Mouse (Mus musculus): ENCODE results near the gene Git2.

Gene Git2

DNA sequence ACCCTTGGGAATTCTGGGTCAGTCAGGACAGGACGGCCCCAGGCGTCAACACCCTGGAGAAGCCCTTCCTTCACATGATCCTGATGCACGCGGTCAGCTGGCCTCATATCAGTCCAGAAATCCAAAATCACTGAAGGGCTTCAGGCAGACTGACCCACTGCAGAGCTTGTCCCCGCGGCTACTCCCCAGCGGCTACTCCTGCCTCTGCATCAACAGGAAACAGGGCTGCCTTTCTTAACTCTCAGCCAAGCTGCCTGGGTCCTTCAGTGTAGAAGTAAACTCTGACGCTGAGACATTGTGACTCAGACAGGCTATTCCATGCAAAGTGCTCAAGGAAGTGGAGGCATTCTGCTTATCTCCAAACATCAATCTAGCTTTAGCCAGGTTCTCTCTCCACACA is 13.3 kb downstream of the Git2 start:
- DNase-seq: no peak

DNA sequence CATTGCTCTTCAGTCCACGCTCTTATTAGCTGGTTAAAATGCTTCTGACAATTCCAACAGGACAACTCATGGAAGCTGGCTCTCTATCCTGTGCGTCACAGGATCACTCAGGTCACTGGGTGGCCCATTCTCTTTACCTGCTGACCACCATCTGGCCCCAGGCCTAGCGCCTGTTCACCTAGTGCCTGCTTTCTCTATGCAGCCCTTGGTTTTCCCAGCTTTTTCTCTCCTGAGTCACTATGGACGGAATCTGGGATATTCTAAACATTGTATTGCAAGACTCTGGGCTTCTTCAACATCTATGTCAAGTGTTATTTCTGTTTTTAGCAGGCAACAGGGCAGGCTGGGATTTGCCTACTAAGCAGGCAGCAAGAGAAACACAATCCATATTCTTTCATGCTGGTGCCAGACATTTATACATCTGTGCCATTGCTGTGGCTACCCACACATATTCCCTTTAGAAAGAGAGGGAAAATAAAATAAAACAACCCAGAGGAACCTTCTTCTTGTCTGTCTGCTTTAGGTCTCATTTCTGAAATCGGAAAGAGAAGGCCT is 15.7 kb downstream of the Git2 start:
- DNase-seq: no peak

DNA sequence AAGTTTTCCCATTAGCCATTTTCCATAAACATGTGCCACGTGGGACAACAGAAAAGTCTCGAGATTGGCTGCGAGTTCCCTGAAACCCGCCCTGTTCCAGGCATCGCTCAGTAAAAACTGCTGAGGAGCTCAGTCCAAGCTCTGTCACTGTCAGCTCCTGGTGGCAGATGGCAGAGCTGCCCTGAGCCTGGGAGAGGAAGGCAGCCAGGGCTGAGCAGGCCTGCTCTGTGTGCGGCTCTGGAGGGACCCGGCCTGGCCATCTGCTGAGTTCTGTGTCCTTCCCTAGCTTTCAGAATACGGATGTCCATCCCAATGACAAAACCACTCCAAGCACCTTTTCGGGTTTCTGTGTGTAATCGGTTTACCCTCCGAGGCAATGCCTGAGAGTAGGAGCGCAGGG is 21.9 kb downstream of the Git2 start:
- DNase-seq: no peak

GRCm38 (mm10) chr5:114752397-114752796 is 22.9 kb downstream of the Git2 start:
- no peak for DNase-seq

GRCm38 (mm10) chr5:114750325-114750724 is 25.0 kb downstream of the Git2 start:
- DNase-seq: no peak

DNA sequence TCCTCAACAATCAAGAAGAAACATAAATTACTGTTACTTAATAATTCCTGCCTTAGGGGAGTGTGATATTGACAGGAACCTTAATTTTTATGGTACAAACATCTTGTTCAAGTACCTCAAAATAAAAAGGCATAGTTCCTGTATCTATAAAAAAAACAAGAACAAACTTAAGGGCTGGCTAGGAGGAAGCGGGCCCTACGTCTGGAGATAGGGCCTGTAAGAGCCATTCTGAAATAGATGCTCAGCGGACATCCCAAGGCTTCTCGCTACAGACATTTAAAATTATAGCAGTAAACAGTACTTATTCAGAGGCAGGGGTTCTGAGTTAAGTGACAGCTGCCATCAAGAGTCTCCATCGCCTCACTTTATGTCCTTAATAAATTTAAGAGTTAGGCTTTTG is 27.8 kb downstream of the Git2 start:
- no peak for DNase-seq

- DNase-seq: no peak
These were observed 28.4 kb downstream of the Git2 start for GRCm38 (mm10) chr5:114746886-114747285.

- DNase-seq: peak; percentile 30 to 37
These were observed 29.7 kb downstream of the Git2 start for GRCm38 (mm10) chr5:114745581-114745980.

GRCm38 (mm10) chr5:114743697-114744090 is 31.6 kb downstream of the Git2 start:
- DNase-seq: no peak

GRCm38 (mm10) chr5:114742998-114743696 is 32.2 kb downstream of the Git2 start:
- DNase-seq: no peak

DNA sequence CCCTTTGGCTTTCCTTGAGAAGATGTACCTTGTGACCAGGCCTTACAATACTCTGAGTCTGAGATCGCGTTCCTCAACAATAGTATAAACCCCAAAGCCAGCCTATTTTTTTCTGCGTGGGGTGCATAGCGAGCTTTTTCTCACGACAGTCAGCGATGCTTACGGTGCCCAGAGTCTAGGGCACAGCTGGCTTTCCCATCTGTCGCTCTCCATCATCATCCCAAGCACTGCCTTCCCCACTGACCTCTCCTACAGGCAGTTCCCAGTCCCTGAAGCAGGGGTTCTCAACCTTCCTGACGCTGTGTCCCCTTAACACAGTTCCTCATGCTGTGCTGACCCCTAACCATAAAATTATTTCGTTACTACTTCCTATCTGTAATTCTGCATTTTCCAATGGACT is 32.7 kb downstream of the Git2 start:
- DNase-seq: no peak

- no peak for DNase-seq
These were observed 34.7 kb downstream of the Git2 start for GRCm38 (mm10) chr5:114740595-114740994.

- no peak for DNase-seq
These were observed 36.5 kb downstream of the Git2 start for GRCm38 (mm10) chr5:114738707-114739241.

DNA sequence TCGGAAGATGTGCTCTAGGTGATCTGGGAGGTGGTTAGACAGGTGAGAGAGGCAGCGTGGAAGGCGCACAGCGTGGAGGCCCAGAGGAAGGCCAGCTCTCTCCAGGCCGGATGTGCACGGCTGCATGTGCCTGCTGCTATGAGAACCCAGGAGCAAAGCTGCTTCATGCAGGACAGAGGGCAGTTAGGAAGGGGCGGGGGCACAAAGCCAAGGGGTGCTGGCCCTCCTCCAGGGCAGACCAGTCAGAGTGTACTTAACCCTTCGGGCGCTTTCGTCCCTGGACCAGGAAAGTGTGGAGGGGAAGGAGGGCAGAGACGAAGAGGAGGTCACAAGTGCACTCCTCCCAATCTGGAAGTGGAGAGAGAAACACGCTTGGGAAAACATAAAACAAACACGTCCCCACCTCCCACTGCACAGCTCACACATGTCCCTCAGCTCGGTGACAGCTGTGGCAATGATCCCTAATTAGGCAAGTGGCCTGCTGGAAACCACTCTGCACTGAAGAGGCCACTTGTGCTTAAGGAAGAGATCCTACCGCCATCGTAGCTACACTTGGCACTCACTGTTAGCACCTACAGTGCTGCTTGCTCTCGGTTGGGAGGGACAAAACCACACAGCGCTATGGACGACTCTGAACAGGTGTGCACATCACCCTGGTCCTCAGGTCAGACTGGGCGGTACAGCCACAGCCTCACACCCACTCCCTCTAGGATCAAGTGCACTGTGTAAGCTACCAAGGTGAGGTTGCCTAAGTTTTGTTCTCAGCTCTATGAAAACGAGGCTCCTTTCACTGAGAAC is 38.0 kb downstream of the Git2 start:
- DNase-seq: no peak

DNA sequence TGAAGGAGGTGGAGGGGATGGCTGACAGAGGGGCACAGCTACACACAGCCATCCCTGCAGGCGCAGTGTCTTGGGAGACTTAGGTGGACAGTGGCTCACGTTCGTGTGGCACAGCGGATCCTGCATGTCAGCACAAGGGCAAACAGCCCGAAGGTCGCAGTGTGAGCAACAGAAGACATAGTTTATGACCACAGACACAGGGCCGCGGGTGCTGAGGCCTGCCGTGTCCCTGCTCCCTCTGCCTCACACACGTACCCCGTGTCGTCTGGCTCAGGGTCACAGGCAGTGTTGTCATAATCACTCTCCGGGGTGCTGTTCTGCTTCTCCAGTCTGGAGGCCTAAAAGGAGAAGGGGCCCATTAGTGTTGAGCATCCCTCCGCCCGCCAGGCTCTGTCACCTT is 41.7 kb downstream of the Git2 start:
- DNase-seq: no peak

- DNase-seq: no peak
These were observed 43.3 kb downstream of the Git2 start for GRCm38 (mm10) chr5:114731969-114732368.

GRCm38 (mm10) chr5:114731498-114731897 is 43.8 kb downstream of the Git2 start:
- DNase-seq: no peak

- no peak for DNase-seq
These were observed 45.2 kb downstream of the Git2 start for GRCm38 (mm10) chr5:114730129-114730528.

- DNase-seq: no peak
These were observed 47.2 kb downstream of the Git2 start for GRCm38 (mm10) chr5:114728160-114728559.

DNA sequence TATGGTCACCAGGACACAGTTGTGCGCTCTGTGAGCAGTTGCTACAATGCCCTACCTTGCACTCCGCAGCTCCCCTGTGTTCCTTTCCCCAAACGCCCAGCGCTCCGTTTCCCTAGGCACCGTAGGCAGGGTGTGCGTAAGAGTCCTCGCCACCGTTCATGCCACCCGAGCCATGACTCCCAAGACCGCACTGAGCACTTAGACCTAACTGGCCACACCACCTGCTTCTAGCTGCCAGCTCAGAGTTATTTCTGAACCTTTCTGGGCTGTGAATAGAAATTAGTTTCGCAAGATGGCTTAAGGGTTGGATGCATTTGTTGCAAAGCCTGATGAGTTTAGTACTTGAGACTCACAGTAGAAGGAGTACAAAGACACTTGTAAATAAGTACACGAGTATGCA is 52.5 kb downstream of the Git2 start:
- no peak for DNase-seq

- DNase-seq: no peak
These were observed 53.3 kb downstream of the Git2 start for GRCm38 (mm10) chr5:114721969-114722368.

DNA sequence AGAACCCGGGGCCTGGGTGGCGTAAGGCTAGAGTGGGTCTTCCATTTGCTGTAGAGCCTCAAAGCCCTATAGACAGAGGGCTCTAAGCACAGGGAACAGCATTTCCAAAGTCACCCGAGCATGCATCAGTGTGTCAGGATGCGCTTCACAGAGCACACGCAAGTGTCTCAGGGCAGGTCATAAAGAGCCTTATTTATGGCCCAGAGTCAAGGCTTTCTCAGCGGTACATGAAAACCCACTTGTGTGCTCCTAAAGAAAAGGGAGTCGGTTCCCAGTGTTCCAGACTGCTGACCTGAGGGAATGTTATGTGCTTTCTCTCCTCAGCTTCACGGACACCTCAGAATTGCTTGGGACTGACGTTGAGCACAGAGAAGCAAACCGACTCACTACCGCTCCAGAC is 54.5 kb downstream of the Git2 start:
- no peak for DNase-seq

- DNase-seq: no peak
These were observed 55.4 kb downstream of the Git2 start for GRCm38 (mm10) chr5:114719928-114720270.

All from spleen, adult 18-20 months (tissue).